Mouse (Mus musculus): ENCODE data around the gene Efnb2. TPM values are rescaled to one million over a fixed set of nuclear protein-coding genes. Genes with fewer than 3 reads are reported as not detected.

Efnb2 gene
- polyA plus RNA-seq, 1 experiment from 2014 or later, result 24.4 TPM

- peaks cover 60% of the 10 kb centered on the region for H3K36me3 ChIP-seq
- peak; percentile 7 for DNase-seq (ENCODE audit: low spot score)
- H3K27me3 ChIP-seq (ENCODE audit: insufficient read depth, poor library complexity, severe bottlenecking), result no peaks in the 10 kb centered on the region
- H3K4me3 ChIP-seq, result no peak overlapping the region
- H3K4me1 ChIP-seq, result peaks cover 20% of the 10 kb centered on the region
- WGBS, result 89% methylated on average over 16 of the region's 16 CpGs
- no peak overlapping the region for H3K27ac ChIP-seq
- no peaks in the 10 kb centered on the region for H3K9me3 ChIP-seq
These were observed 39.7 kb downstream of the Efnb2 start for GRCm38 (mm10) chr8:8621236-8621917.

DNA sequence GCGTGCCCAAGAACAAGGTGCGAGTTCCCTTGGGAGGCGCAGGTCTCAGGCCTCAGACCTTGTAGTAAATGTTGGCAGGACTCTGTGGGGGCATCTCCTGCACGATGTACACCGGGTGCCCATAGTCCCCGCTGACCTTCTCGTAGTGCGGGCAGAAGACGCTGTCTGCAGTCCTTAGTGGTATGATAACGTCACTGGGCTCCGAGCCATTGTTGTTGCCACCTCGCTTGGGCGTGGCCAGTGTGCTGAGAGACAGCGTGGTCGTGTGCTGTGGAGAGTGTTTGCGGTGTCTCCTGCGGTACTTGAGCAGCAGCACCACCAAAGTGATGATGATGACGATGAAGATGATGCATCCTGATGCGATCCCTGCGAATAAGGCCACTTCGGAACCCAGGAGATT lies 40.5 kb downstream of the Efnb2 start:
- no peaks in the 10 kb centered on the region for H3K9me3 ChIP-seq
- peaks cover 53% of the 10 kb centered on the region for H3K36me3 ChIP-seq
- H3K4me1 ChIP-seq, result peaks cover 20% of the 10 kb centered on the region
- WGBS, result 87% methylated on average over 21 of the region's 21 CpGs
- H3K27me3 ChIP-seq (ENCODE audit: insufficient read depth, poor library complexity, severe bottlenecking), result no peaks in the 10 kb centered on the region
- no peak overlapping the region for H3K4me3 ChIP-seq
- peak; percentile 69 for DNase-seq (ENCODE audit: low spot score)
- no peak overlapping the region for H3K27ac ChIP-seq

DNA sequence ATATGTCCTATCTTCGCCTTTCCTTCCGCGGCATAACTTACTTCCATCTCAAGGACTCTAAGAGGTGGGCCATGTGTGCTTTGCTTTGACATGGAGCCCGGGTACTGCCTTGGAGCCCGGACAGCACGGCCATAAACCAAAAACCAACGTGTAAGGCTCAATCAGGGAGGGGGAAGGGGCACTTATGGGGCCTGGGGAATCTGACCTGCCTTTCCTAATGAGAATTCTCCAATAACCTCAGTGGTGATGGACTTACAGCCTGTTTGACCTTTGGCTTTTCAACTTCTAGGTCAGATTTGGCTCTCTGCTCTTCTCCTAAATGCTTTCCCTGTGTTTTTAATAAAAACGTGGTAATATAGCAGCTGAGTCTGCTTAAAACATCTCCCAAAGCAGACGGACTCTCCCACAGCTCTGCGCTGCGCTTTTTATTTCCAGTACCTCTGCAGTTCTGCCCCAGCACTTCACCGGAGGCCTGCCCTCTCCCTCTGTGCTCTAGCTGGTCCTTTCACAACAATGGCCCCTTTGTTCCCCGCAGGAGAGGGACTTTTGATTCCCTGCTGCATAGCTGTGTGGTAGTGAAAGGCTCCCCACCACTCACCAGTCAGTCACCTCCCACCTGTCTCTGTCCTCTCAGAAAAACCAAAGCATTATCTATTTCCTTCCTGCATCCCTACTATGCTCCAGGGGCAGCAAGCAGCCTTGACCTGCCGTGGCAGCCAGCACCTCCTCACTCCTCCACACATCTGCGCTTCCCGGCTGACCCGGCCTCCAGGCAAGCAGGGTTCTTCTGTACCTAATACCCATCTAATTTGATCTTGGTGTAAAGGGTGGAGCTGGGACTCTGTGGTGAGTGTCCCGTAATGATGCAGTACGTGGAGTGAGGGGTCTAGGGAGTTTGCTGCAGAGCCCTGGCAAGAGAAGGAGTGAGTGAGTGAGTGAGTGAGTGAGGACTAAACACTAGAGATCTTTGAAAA lies 41.5 kb downstream of the Efnb2 start:
- H3K36me3 ChIP-seq, result peaks cover 53% of the 10 kb centered on the region

DNA sequence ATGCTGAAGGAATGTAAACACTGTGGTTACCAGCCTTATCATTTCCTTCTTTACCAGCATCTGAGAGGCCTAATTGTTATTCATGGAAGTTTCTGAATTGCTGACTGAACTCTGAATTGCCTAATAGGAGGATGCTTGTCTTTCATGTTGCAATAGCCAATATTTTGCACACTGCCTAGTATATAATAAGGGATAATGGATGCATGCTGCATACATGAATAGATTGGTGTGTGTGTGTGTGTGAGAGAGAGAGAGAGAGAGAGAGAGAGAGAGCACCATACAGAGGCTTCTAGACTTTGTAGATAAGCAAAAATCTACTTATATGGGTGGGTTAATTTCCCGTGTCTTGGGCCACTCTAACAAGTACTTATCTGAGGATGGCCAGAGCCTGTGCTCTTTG lies 47.2 kb downstream of the Efnb2 start:
- DNase-seq (ENCODE audit: low spot score), result no peak
- no peak overlapping the region for H3K27ac ChIP-seq
- H3K27me3 ChIP-seq (ENCODE audit: insufficient read depth, poor library complexity, severe bottlenecking), result no peaks in the 10 kb centered on the region
- WGBS, result 45% methylated on average over 1 of the region's 1 CpGs
- H3K36me3 ChIP-seq, result peaks cover 13% of the 10 kb centered on the region; the same call in 1 of the 2 replicates
- H3K4me3 ChIP-seq, result no peak overlapping the region
- no peaks in the 10 kb centered on the region for H3K9me3 ChIP-seq
- H3K4me1 ChIP-seq, result peaks cover 10% of the 10 kb centered on the region

More for the DNA sequence above, 41.5 kb downstream of the Efnb2 start:
- Histone ChIP-seq H3K4me1 (peaks cover 20% of the 10 kb centered on the region), H3K27me3 (ENCODE audit: insufficient read depth, poor library complexity, severe bottlenecking) (no peaks in the 10 kb centered on the region), H3K4me3 (no peak overlapping the region), H3K27ac (no peak overlapping the region), H3K9me3 (no peaks in the 10 kb centered on the region)
- WGBS, result 64% methylated on average over 19 of the region's 19 CpGs
- peak; percentile 69 for DNase-seq (ENCODE audit: low spot score)

- H3K27ac ChIP-seq, result no peak overlapping the region
- peaks cover 3% of the 10 kb centered on the region; the same call in 1 of the 2 replicates for H3K36me3 ChIP-seq
- DNase-seq (ENCODE audit: low spot score), result peak; percentile 46
- peaks cover 10% of the 10 kb centered on the region for H3K4me1 ChIP-seq
- no peaks in the 10 kb centered on the region for H3K9me3 ChIP-seq
- H3K27me3 ChIP-seq (ENCODE audit: insufficient read depth, poor library complexity, severe bottlenecking), result no peaks in the 10 kb centered on the region
- WGBS, result 62% methylated on average over 4 of the region's 4 CpGs
- H3K4me3 ChIP-seq, result no peak overlapping the region
These were observed 49.1 kb downstream of the Efnb2 start for GRCm38 (mm10) chr8:8611928-8612327.

DNA sequence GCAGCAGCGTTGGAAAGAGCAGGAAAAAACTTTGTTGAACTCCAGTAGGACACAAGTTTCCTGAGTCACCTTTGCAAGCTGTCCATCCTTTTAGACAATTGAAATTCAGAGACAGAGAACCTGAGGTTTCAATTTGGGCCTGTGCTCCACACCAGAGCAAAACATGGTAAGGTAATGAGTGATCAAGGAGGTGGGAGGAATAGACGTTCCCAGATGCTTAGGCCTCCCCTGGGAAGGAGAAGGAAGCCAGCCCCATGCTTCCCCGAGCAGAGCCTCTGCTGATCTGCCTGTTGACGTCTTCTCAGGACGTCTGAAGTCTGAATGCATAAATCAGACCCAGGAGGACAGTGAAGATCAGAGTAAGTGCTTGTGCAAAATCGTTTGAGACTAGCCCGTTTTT lies 51.3 kb downstream of the Efnb2 start:
- Histone ChIP-seq H3K9me3 (no peaks in the 10 kb centered on the region), H3K4me1 (peaks cover 10% of the 10 kb centered on the region), H3K27ac (no peak overlapping the region)

DNA sequence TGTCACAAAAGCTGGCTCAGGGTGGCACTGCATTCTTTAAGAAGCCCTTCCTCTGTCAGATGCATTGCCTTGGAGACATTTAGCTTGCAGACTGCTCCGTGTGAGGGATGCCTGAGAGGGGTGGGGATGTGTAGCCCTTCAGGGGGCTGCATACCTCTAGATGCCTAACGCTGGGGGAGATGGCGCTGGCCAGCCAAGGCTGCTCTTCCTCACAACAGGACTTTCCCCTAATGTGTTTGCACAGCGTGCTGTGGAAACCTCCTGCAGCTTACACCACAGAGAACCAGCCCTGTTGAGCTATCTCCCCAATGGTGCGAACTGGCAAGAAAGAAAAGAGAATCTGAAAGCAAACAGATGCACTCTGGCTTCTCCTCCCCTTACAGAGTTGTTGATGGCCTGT lies 51.9 kb downstream of the Efnb2 start:
- WGBS, result 8% methylated on average over 5 of the region's 5 CpGs
- Histone ChIP-seq H3K27me3 (ENCODE audit: insufficient read depth, poor library complexity, severe bottlenecking) (no peaks in the 10 kb centered on the region), H3K4me1 (peaks cover 10% of the 10 kb centered on the region), H3K36me3 (no peaks in the 10 kb centered on the region), H3K9me3 (no peaks in the 10 kb centered on the region), H3K27ac (no peak overlapping the region), H3K4me3 (no peak overlapping the region)
- DNase-seq (ENCODE audit: low spot score), result peak; percentile 60

More for the DNA sequence above, 51.3 kb downstream of the Efnb2 start:
- Histone ChIP-seq H3K36me3 (no peaks in the 10 kb centered on the region), H3K4me3 (no peak overlapping the region), H3K27me3 (ENCODE audit: insufficient read depth, poor library complexity, severe bottlenecking) (no peaks in the 10 kb centered on the region)
- 17% methylated on average over 7 of the region's 7 CpGs for WGBS
- DNase-seq (ENCODE audit: low spot score), result peak; percentile 53

GRCm38 (mm10) chr8:8605621-8606020 lies 55.4 kb downstream of the Efnb2 start:
- Histone ChIP-seq H3K27me3 (ENCODE audit: insufficient read depth, poor library complexity, severe bottlenecking) (no peaks in the 10 kb centered on the region), H3K36me3 (no peaks in the 10 kb centered on the region), H3K4me3 (no peak overlapping the region), H3K4me1 (peaks cover 13% of the 10 kb centered on the region), H3K27ac (no peak overlapping the region), H3K9me3 (no peaks in the 10 kb centered on the region)
- DNase-seq (ENCODE audit: low spot score), result peak; percentile 25
- 69% methylated on average over 4 of the region's 4 CpGs for WGBS

- WGBS, result 64% methylated on average over 6 of the region's 6 CpGs
These were observed 57.2 kb downstream of the Efnb2 start for GRCm38 (mm10) chr8:8603875-8604274.

GRCm38 (mm10) chr8:8602616-8603461 lies 58.2 kb downstream of the Efnb2 start:
- no peak overlapping the region for H3K27ac ChIP-seq
- H3K4me1 ChIP-seq, result peaks cover 10% of the 10 kb centered on the region
- no peaks in the 10 kb centered on the region for H3K27me3 ChIP-seq (ENCODE audit: insufficient read depth, poor library complexity, severe bottlenecking)
- WGBS, result 43% methylated on average over 7 of the region's 7 CpGs
- no peak overlapping the region for H3K4me3 ChIP-seq
- no peaks in the 10 kb centered on the region for H3K9me3 ChIP-seq
- DNase-seq (ENCODE audit: low spot score), result peak; percentile 61
- H3K36me3 ChIP-seq, result no peaks in the 10 kb centered on the region

More at GRCm38 (mm10) chr8:8603875-8604274, 57.2 kb downstream of the Efnb2 start:
- peaks cover 3% of the 10 kb centered on the region for H3K4me1 ChIP-seq
- H3K9me3 ChIP-seq, result no peaks in the 10 kb centered on the region
- H3K27me3 ChIP-seq (ENCODE audit: insufficient read depth, poor library complexity, severe bottlenecking), result no peaks in the 10 kb centered on the region
- no peaks in the 10 kb centered on the region for H3K36me3 ChIP-seq
- DNase-seq (ENCODE audit: low spot score), result peak; percentile 39
- no peak overlapping the region for H3K4me3 ChIP-seq
- H3K27ac ChIP-seq, result no peak overlapping the region

DNA sequence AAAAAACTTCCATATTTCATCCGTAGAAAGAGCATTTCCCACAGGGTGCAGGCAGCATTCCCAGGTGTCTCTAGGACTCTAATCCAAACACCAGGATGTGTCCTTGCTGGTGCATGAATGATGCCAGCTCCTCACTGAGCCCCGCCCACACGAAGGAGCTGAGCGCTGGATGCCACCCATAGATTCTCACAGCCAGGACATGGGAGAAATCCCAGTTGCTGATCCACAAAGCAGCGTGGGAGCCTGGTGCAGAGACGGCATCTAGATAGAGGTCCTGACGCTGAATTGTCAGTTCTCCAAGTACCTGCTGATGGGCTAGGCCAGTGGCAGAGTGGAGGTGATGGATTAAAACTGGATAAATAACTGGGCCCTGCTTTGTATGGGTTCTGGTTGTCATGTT lies 61.1 kb downstream of the Efnb2 start:
- peak; percentile 73 for DNase-seq (ENCODE audit: low spot score)
- Histone ChIP-seq H3K36me3 (no peaks in the 10 kb centered on the region), H3K4me1 (peaks cover 29% of the 10 kb centered on the region), H3K9me3 (no peaks in the 10 kb centered on the region), H3K27me3 (ENCODE audit: insufficient read depth, poor library complexity, severe bottlenecking) (no peaks in the 10 kb centered on the region), H3K4me3 (no peak overlapping the region), H3K27ac (no peak overlapping the region)
- WGBS, result 85% methylated on average over 7 of the region's 7 CpGs

DNA sequence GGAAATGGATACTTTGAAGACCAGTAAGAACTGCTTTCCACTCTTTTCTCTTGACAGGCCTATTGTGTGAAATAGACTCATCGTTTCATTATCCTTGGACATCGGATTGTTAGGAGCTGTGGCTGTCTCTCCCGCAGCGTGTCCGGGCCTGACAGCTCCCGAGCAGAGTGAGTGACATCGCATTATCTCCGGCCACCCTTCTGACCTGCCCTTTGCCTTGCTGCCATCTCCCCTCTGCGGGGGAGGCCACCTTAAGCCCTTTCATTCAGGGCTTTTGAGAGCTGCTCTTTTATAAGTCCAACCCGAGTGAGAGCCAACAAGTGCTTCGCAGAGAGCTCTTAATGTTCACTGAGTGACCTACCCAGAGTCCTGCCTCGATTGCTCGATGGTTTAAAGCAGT lies 63.6 kb downstream of the Efnb2 start:
- Histone ChIP-seq H3K27me3 (ENCODE audit: insufficient read depth, poor library complexity, severe bottlenecking) (no peaks in the 10 kb centered on the region), H3K36me3 (no peaks in the 10 kb centered on the region), H3K27ac (no peak overlapping the region), H3K9me3 (no peaks in the 10 kb centered on the region), H3K4me3 (no peak overlapping the region), H3K4me1 (peaks cover 26% of the 10 kb centered on the region)
- 19% methylated on average over 13 of the region's 13 CpGs for WGBS
- DNase-seq (ENCODE audit: low spot score), result peak; percentile 66
